Mouse (Mus musculus) hindbrain, postnatal 0 days (tissue): ENCODE data around the gene Pdhb. TPM values are rescaled to one million over a fixed set of nuclear protein-coding genes. Genes with fewer than 3 reads are reported as not detected.

Experiments used
- ATAC-seq: fragments of 200-750 bp; cut with Nextera tagmentation; 2 replicates; pipeline ENCODE4 v1.8.0; 2017; ENCODE audit warnings: mild to moderate bottlenecking, moderate TSS enrichment, moderate library complexity
- DNase-seq: peaks from one replicate; pipeline ENCODE4 v3.0.0-alpha.2; 2015; ENCODE audit warnings: low spot score
- H3K27ac ChIP-seq: fragments of 300-500 bp; sonication (generic); 2 replicates; pipeline ENCODE4 v1.5.1; 2014; ENCODE audit warnings: mild to moderate bottlenecking
- H3K27me3 ChIP-seq: fragments of 300-500 bp; sonication (generic); 2 replicates; pipeline ENCODE4 v1.6.1; 2014; ENCODE audit warnings: low read length, mixed read lengths; ENCODE audit not compliant: insufficient read depth
- H3K36me3 ChIP-seq: fragments of 300-500 bp; sonication (generic); 2 replicates; pipeline ENCODE4 v1.6.1; 2014; ENCODE audit warnings: low read length, mixed read lengths; ENCODE audit not compliant: insufficient read depth
- H3K4me1 ChIP-seq: fragments of 300-500 bp; sonication (generic); 2 replicates; pipeline ENCODE4 v1.6.1; 2014; ENCODE audit warnings: antibody characterized with exemption, low read length, mixed read lengths; ENCODE audit not compliant: insufficient read depth
- H3K4me2 ChIP-seq: fragments of 300-500 bp; sonication (generic); 2 replicates; pipeline ENCODE4 v1.6.1; 2014; ENCODE audit warnings: low read depth, mild to moderate bottlenecking, low read length, moderate library complexity, mixed read lengths
- H3K4me3 ChIP-seq: fragments of 300-500 bp; sonication (generic); 2 replicates; pipeline ENCODE4 v1.5.1; 2014; ENCODE audit warnings: low read length
- H3K9ac ChIP-seq: fragments of 300-500 bp; sonication (generic); replicated peaks from 2 replicates; pipeline ENCODE4 v1.6.1; 2014; ENCODE audit warnings: mild to moderate bottlenecking, low read length, moderate library complexity, mixed read lengths
- H3K9me3 ChIP-seq: fragments of 300-500 bp; sonication (generic); 2 replicates; pipeline ENCODE4 v1.6.1; 2016; ENCODE audit warnings: low read length, mixed read lengths
- CTCF ChIP-seq: IDR thresholded peaks from 2 replicates; pipeline ENCODE4 v1.5.1; 2016; ENCODE audit warnings: antibody characterized with exemption, control low read depth, low read depth
- WGBS: fragments of 180-500 bp; shearing (Covaris S2); extraction: QIAGEN DNeasy Blood & Tissue Kit; methylation state at CpG from one replicate; pipeline ENCODE4 v1.1.7; 2014; 5-methylcytosine and 5-hydroxymethylcytosine counted together
- polyA plus RNA-seq: library from polyadenylated mRNA; unstranded; fragments of >200 nt; fragmentation: Nextera tagmentation; extraction: Ambion mirVana; gene quantifications from 2 replicates; pipeline ENCODE4 v1.2.1, GENCODE M21; 2015
- total RNA-seq: library from RNA; depleted of rRNA; stranded (reverse); fragments of >200 nt; gene quantifications from 2 replicates; pipeline ENCODE4 v1.2.3, GENCODE M21; 2014

Pdhb gene
- total and polyA plus RNA-seq, 2 experiments from 2014 or later: 135 to 292 TPM

- no peak overlapping the region for H3K9ac ChIP-seq
- no peak for ATAC-seq
- H3K9me3 ChIP-seq: no peaks in the 10 kb centered on the region
- no peak overlapping the region for H3K4me3 ChIP-seq
- no peak overlapping the region for H3K4me2 ChIP-seq
- no peak for DNase-seq
- no peaks in the 10 kb centered on the region for H3K36me3 ChIP-seq
- H3K4me1 ChIP-seq: peaks cover 6% of the 10 kb centered on the region; the same call in 1 of the 2 replicates
- H3K27ac ChIP-seq: no peak overlapping the region; the same call in 1 of the 2 replicates
- WGBS: 82% methylated on average over 2 of the region's 2 CpGs
- no peak for TF ChIP-seq CTCF
- H3K27me3 ChIP-seq: no peaks in the 10 kb centered on the region
Observed at GRCm38 (mm10) chr14:8209896-8210295, 37.1 kb upstream of the Pdhb start.

GRCm38 (mm10) chr14:8208876-8209275, 36.1 kb upstream of the Pdhb start:
- TF ChIP-seq CTCF: no peak
- peaks cover 6% of the 10 kb centered on the region; the same call in 1 of the 2 replicates for H3K4me1 ChIP-seq
- ATAC-seq (peak; percentile 56; the same call in 1 of the 2 replicates), DNase-seq (peak; percentile 69)
- H3K27me3 ChIP-seq: no peaks in the 10 kb centered on the region
- no peak overlapping the region for H3K9ac ChIP-seq
- WGBS: 52% methylated on average over 3 of the region's 3 CpGs
- H3K27ac ChIP-seq: 0 out of 2 replicates have a peak overlapping the region, but pooled peaks have one; percentile 32
- H3K36me3 ChIP-seq: no peaks in the 10 kb centered on the region
- no peak overlapping the region for H3K4me2 ChIP-seq
- no peaks in the 10 kb centered on the region for H3K9me3 ChIP-seq
- no peak overlapping the region for H3K4me3 ChIP-seq

GRCm38 (mm10) chr14:8207543-8207942, 34.7 kb upstream of the Pdhb start:
- Histone ChIP-seq H3K4me2 (no peak overlapping the region), H3K9me3 (no peaks in the 10 kb centered on the region), H3K4me1 (peaks cover 6% of the 10 kb centered on the region; the same call in 1 of the 2 replicates), H3K27ac (no peak overlapping the region), H3K27me3 (no peaks in the 10 kb centered on the region), H3K9ac (no peak overlapping the region), H3K4me3 (no peak overlapping the region), H3K36me3 (no peaks in the 10 kb centered on the region)
- 46% methylated on average over 5 of the region's 5 CpGs for WGBS
- no peak for ATAC-seq
- no peak for DNase-seq
- TF ChIP-seq CTCF: no peak

DNA sequence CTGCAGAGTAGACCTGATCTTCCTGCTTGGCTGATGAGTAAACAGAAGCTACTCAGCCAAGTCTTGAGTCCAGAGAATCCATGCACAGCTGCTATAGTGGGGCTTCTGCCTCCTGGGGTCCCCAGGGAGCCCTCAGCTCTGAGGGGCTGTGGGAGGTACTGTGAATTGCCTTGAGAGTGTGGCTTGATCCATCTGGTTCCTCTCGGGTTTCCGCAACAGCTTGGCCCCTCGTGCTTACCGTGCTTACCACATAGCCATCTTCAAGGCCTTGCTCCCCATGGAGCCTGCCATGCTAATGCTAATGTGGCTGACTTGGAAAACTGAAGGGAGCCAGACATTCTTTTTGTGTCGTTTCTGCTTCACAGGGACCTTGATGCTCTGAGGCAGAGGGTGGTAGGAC, 34.3 kb upstream of the Pdhb start:
- Histone ChIP-seq H3K4me3 (no peak overlapping the region), H3K4me2 (no peak overlapping the region), H3K36me3 (no peaks in the 10 kb centered on the region), H3K27me3 (no peaks in the 10 kb centered on the region), H3K9me3 (no peaks in the 10 kb centered on the region), H3K27ac (no peak overlapping the region), H3K9ac (no peak overlapping the region), H3K4me1 (peaks cover 6% of the 10 kb centered on the region; the same call in 1 of the 2 replicates)
- peak; percentile 70 for ATAC-seq
- 13% methylated on average over 5 of the region's 5 CpGs for WGBS
- no peak for TF ChIP-seq CTCF
- DNase-seq: peak; percentile 55

DNA sequence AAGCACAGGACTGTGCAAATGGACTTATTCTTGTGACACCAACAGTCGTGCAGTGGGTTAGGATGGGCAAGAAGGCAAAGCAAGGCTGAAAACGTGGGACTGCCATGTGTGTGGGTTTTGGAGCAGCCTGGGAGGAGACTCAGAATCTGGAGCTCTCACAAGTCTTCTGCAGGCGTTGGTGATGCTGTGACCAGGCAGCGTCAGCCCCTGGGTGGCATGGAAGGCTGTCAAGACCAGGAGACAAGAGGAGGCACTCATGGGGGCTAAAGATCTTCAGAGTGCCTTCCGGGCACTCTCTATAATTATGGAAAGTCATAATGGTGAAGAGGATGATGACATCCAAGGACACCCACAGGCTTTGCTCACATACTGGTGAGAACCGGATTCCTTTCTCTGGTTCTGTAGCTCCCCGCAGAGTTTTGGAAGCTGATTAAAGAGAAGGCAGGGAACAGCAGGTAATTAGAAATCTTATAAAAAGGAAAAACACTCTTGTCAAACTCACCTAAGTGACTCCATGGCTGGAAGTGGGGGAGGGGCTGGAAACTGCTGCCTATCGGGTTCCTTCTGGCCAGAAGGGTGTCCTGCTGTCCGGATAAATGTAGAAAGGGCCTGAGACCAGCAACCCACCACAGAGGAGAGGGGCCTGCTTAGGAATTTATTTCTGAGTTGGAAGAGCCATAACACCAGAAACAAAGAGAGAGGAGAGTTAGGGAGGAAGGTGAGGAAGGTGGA, 33.5 kb upstream of the Pdhb start:
- Histone ChIP-seq H3K27me3 (no peaks in the 10 kb centered on the region), H3K4me1 (peaks cover 6% of the 10 kb centered on the region; the same call in 1 of the 2 replicates), H3K27ac (no peak overlapping the region), H3K9me3 (no peaks in the 10 kb centered on the region), H3K36me3 (no peaks in the 10 kb centered on the region), H3K4me2 (no peak overlapping the region), H3K4me3 (no peak overlapping the region), H3K9ac (no peak overlapping the region)
- DNase-seq (peak; percentile 8), ATAC-seq (no peak)
- no peak for TF ChIP-seq CTCF
- WGBS: 51% methylated on average over 9 of the region's 9 CpGs

GRCm38 (mm10) chr14:8201715-8202114, 28.9 kb upstream of the Pdhb start:
- no peak overlapping the region for H3K4me2 ChIP-seq
- H3K27ac ChIP-seq: no peak overlapping the region
- WGBS: 81% methylated on average over 3 of the region's 3 CpGs
- no peak for DNase-seq
- no peak overlapping the region for H3K4me3 ChIP-seq
- H3K9ac ChIP-seq: no peak overlapping the region
- no peak for TF ChIP-seq CTCF
- no peaks in the 10 kb centered on the region for H3K27me3 ChIP-seq
- ATAC-seq: no peak
- H3K36me3 ChIP-seq: no peaks in the 10 kb centered on the region
- no peaks in the 10 kb centered on the region for H3K9me3 ChIP-seq
- no peaks in the 10 kb centered on the region for H3K4me1 ChIP-seq

DNA sequence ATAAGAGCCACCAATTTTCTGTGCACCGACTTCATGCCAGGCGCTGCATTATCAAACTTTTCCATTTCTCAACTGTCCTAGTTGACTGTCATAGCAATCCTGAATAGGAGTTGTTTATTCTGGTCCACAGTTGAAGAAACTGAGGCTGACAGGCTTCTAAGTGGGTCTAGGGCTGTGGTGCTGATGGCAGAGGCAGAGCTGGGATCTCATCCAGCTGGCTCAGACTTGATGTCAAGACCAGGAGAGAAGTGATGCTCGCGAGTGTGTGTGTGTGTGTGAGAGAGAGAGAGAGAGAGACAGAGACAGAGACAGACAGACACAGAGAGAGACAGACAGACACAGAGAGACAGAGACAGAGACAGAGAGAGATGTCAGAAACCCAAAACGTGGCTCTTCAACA, 27.9 kb upstream of the Pdhb start:
- H3K27ac ChIP-seq: no peak overlapping the region
- no peaks in the 10 kb centered on the region for H3K4me1 ChIP-seq
- H3K27me3 ChIP-seq: no peaks in the 10 kb centered on the region
- no peak overlapping the region for H3K4me3 ChIP-seq
- DNase-seq (peak; percentile 43), ATAC-seq (peak; percentile 49; the same call in 1 of the 2 replicates)
- H3K36me3 ChIP-seq: no peaks in the 10 kb centered on the region
- H3K9ac ChIP-seq: no peak overlapping the region
- TF ChIP-seq CTCF: no peak
- WGBS: 54% methylated on average over 5 of the region's 5 CpGs
- no peaks in the 10 kb centered on the region for H3K9me3 ChIP-seq
- no peak overlapping the region for H3K4me2 ChIP-seq
